Mouse (Mus musculus): ENCODE measurements around the gene Dntt. TPM values are rescaled to one million over a fixed set of nuclear protein-coding genes. Genes with fewer than 3 reads are reported as not detected.

Dntt gene
- total and polyA plus RNA-seq, 3 experiments: 0.12 TPM; not detected in 2

- no peak overlapping the region; the same call in 1 of the 2 replicates for H3K27ac ChIP-seq
- H3K4me1 ChIP-seq (ENCODE audit: control insufficient read depth, insufficient read depth, low read length): peaks cover 3% of the 10 kb centered on the region
- TF ChIP-seq EP300 (IDR thresholded peaks at IDR 0.05; ENCODE audit: insufficient read depth, low read depth, low read length) (no peak), POLR2A (IDR thresholded peaks at IDR 0.05; ENCODE audit: insufficient read depth, low read depth, low read length) (no peak), CTCF (IDR thresholded peaks at IDR 0.05) (no peak)
- no peaks in the 10 kb centered on the region for H3K36me3 ChIP-seq (ENCODE audit: control insufficient read depth, insufficient read depth, low read length)
- no peak for DNase-seq
- no peak overlapping the region for H3K9ac ChIP-seq (ENCODE audit: low read depth, low read length)
- 11% methylated on average over 9 of the region's 9 CpGs for whole genome bisulfite sequencing
- H3K4me3 ChIP-seq: no peak overlapping the region
- intact Hi-C loops (cut with DNase I): no loop called here
- no peaks in the 10 kb centered on the region for H3K79me2 ChIP-seq (replicated peaks; ENCODE audit: control insufficient read depth, insufficient read depth, low read length)
- no peaks in the 10 kb centered on the region; the same call in 1 of the 2 replicates for H3K27me3 ChIP-seq (ENCODE audit: control insufficient read depth, insufficient read depth, low read length)
Observed at GRCm38 (mm10) chr19:41014003-41014402, 15.1 kb upstream of the Dntt start.

GRCm38 (mm10) chr19:41015951-41016716 is 12.9 kb upstream of the Dntt start:
- Histone ChIP-seq H3K79me2 (replicated peaks; ENCODE audit: control insufficient read depth, insufficient read depth, low read length) (no peaks in the 10 kb centered on the region), H3K4me1 (ENCODE audit: control insufficient read depth, insufficient read depth, low read length) (peaks cover 3% of the 10 kb centered on the region), H3K36me3 (ENCODE audit: control insufficient read depth, insufficient read depth, low read length) (no peaks in the 10 kb centered on the region), H3K27ac (no peak overlapping the region), H3K27me3 (ENCODE audit: control insufficient read depth, insufficient read depth, low read length) (no peaks in the 10 kb centered on the region), H3K4me3 (no peak overlapping the region), H3K9ac (ENCODE audit: low read depth, low read length) (0 out of 2 replicates have a peak overlapping the region, but pooled peaks have one; percentile 1)
- TF ChIP-seq EP300 (IDR thresholded peaks at IDR 0.05; ENCODE audit: insufficient read depth, low read depth, low read length) (no peak), CTCF (IDR thresholded peaks at IDR 0.05) (peak; percentile 75)
- intact Hi-C loops (cut with DNase I): loop anchor here (1.0 kb wide), 2 partner anchors 53 to 262 kb away; no protein-coding TSS in a partner anchor
- WGBS: 15% methylated on average over 14 of the region's 14 CpGs
- DNase-seq: peak; percentile 43 to 46

GRCm38 (mm10) chr19:41019164-41019675 is 9.9 kb upstream of the Dntt start:
- TF ChIP-seq POLR2A (IDR thresholded peaks at IDR 0.05; ENCODE audit: insufficient read depth, low read depth, low read length): no peak
- no peak for TF ChIP-seq EP300 (IDR thresholded peaks at IDR 0.05; ENCODE audit: insufficient read depth, low read depth, low read length)
- no peak for TF ChIP-seq CTCF (IDR thresholded peaks at IDR 0.05)
- H3K36me3 ChIP-seq (ENCODE audit: control insufficient read depth, insufficient read depth, low read length): no peaks in the 10 kb centered on the region
- DNase-seq: no peak
- H3K79me2 ChIP-seq (replicated peaks; ENCODE audit: control insufficient read depth, insufficient read depth, low read length): no peaks in the 10 kb centered on the region
- no peak overlapping the region for H3K4me3 ChIP-seq
- intact Hi-C loops (cut with DNase I): no loop called here
- H3K27ac ChIP-seq: no peak overlapping the region
- no peaks in the 10 kb centered on the region for H3K27me3 ChIP-seq (ENCODE audit: control insufficient read depth, insufficient read depth, low read length)
- 48% methylated on average over 5 of the region's 5 CpGs for WGBS
- H3K4me1 ChIP-seq (ENCODE audit: control insufficient read depth, insufficient read depth, low read length): peaks cover 3% of the 10 kb centered on the region
- H3K9ac ChIP-seq (ENCODE audit: low read depth, low read length): no peak overlapping the region

GRCm38 (mm10) chr19:41020537-41020936 is 8.5 kb upstream of the Dntt start:
- 65% methylated on average over 3 of the region's 3 CpGs for WGBS
- no peaks in the 10 kb centered on the region for H3K36me3 ChIP-seq (ENCODE audit: control insufficient read depth, insufficient read depth, low read length)
- TF ChIP-seq CTCF (IDR thresholded peaks at IDR 0.05): no peak
- no peak for TF ChIP-seq EP300 (IDR thresholded peaks at IDR 0.05; ENCODE audit: insufficient read depth, low read depth, low read length)
- no peaks in the 10 kb centered on the region for H3K27me3 ChIP-seq (ENCODE audit: control insufficient read depth, insufficient read depth, low read length)
- DNase-seq: no peak
- intact Hi-C loops (cut with DNase I): no loop called here
- H3K27ac ChIP-seq: no peak overlapping the region
- H3K4me1 ChIP-seq (ENCODE audit: control insufficient read depth, insufficient read depth, low read length): peaks cover 3% of the 10 kb centered on the region
- no peaks in the 10 kb centered on the region for H3K79me2 ChIP-seq (replicated peaks; ENCODE audit: control insufficient read depth, insufficient read depth, low read length)
- H3K4me3 ChIP-seq: no peak overlapping the region
- H3K9ac ChIP-seq (ENCODE audit: low read depth, low read length): no peak overlapping the region

- 48% methylated on average over 4 of the region's 4 CpGs for WGBS
Observed at GRCm38 (mm10) chr19:41022244-41022643, 6.8 kb upstream of the Dntt start.

GRCm38 (mm10) chr19:41026551-41026950 is 2.5 kb upstream of the Dntt start:
- no peak overlapping the region for H3K9ac ChIP-seq (ENCODE audit: low read depth, low read length)
- no peak overlapping the region for H3K27ac ChIP-seq
- no peaks in the 10 kb centered on the region for H3K27me3 ChIP-seq (ENCODE audit: control insufficient read depth, insufficient read depth, low read length)
- no peak for TF ChIP-seq EP300 (IDR thresholded peaks at IDR 0.05; ENCODE audit: insufficient read depth, low read depth, low read length)
- TF ChIP-seq CTCF (IDR thresholded peaks at IDR 0.05): no peak
- TF ChIP-seq POLR2A (IDR thresholded peaks at IDR 0.05; ENCODE audit: insufficient read depth, low read depth, low read length): no peak
- no peak overlapping the region for H3K4me3 ChIP-seq
- intact Hi-C loops (cut with DNase I): no loop called here
- DNase-seq: no peak
- no peaks in the 10 kb centered on the region for H3K4me1 ChIP-seq (ENCODE audit: control insufficient read depth, insufficient read depth, low read length)
- H3K79me2 ChIP-seq (replicated peaks; ENCODE audit: control insufficient read depth, insufficient read depth, low read length): no peaks in the 10 kb centered on the region
- no peaks in the 10 kb centered on the region for H3K36me3 ChIP-seq (ENCODE audit: control insufficient read depth, insufficient read depth, low read length)
- 76% methylated on average over 8 of the region's 8 CpGs for WGBS

More at GRCm38 (mm10) chr19:41022244-41022643, 6.8 kb upstream of the Dntt start:
- H3K27me3 ChIP-seq (ENCODE audit: control insufficient read depth, insufficient read depth, low read length): no peaks in the 10 kb centered on the region
- no peak overlapping the region for H3K9ac ChIP-seq (ENCODE audit: low read depth, low read length)
- no peaks in the 10 kb centered on the region for H3K79me2 ChIP-seq (replicated peaks; ENCODE audit: control insufficient read depth, insufficient read depth, low read length)
- H3K36me3 ChIP-seq (ENCODE audit: control insufficient read depth, insufficient read depth, low read length): no peaks in the 10 kb centered on the region
- H3K4me1 ChIP-seq (ENCODE audit: control insufficient read depth, insufficient read depth, low read length): no peaks in the 10 kb centered on the region
- intact Hi-C loops (cut with DNase I): no loop called here
- no peak for TF ChIP-seq POLR2A (IDR thresholded peaks at IDR 0.05; ENCODE audit: insufficient read depth, low read depth, low read length)
- TF ChIP-seq EP300 (IDR thresholded peaks at IDR 0.05; ENCODE audit: insufficient read depth, low read depth, low read length): no peak
- TF ChIP-seq CTCF (IDR thresholded peaks at IDR 0.05): no peak
- DNase-seq: no peak
- no peak overlapping the region for H3K4me3 ChIP-seq
- H3K27ac ChIP-seq: no peak overlapping the region
